Comparison of ENCODE assay signal across 8 mouse cellular contexts in genomic region chr12:15817365-15817764, GRCm38 (mm10). TPM values are rescaled to one million over a fixed set of nuclear protein-coding genes. Genes with fewer than 3 reads are reported as not detected.
DNase-seq lines count a peak whose midpoint lies in the region; ATAC-seq and TF ChIP-seq lines count a peak whose summit lies in the region.

No protein-coding gene starts in this region.

- WGBS in heart, embryonic 15.5 days = 29% methylated on average over 4 of the region's 4 CpGs

- H3K4me3 ChIP-seq in brown adipose tissue, adult 24 weeks (ENCODE audit: insufficient read depth, low read depth, low read length) = peak overlapping the region; percentile 92
- peak overlapping the region; percentile 82 for H3K4me3 ChIP-seq in heart, embryonic 15.5 days
- peak overlapping the region; percentile 81 for H3K4me3 ChIP-seq in myocyte

- no peaks in the 10 kb centered on the region for H3K36me3 ChIP-seq in heart, embryonic 15.5 days
- H3K36me3 ChIP-seq in myocyte (ENCODE audit: control insufficient read depth, insufficient read depth) = no peaks in the 10 kb centered on the region

- no peaks in the 10 kb centered on the region for H3K9me3 ChIP-seq in heart, embryonic 15.5 days (replicated peaks)

- peak overlapping the region; percentile 72 for H3K27ac ChIP-seq in brown adipose tissue, adult 24 weeks (replicated peaks; ENCODE audit: low read depth, low read length)
- H3K27ac ChIP-seq in heart, embryonic 15.5 days = peak overlapping the region; percentile 99

- no peak overlapping the region for H3ac ChIP-seq in myocyte (ENCODE audit: control insufficient read depth, insufficient read length)

- 0 out of 2 replicates have a peak, but pooled peaks cover 2% of the 10 kb centered on the region for H3K4me1 ChIP-seq in brown adipose tissue, adult 24 weeks (ENCODE audit: control insufficient read depth, insufficient read depth, insufficient read length, low read length)
- peaks cover 7% of the 10 kb centered on the region for H3K4me1 ChIP-seq in heart, embryonic 15.5 days (replicated peaks)

- ATAC-seq in heart, embryonic 15.5 days (replicated peaks; ENCODE audit: insufficient number of reproducible peaks, insufficient read depth, low FRiP score, low read depth) = no peak
- ATAC-seq in frontal cortex, adult (ENCODE audit: low TSS enrichment) = no peak

- H3K4me2 ChIP-seq in heart, embryonic 15.5 days = peak overlapping the region; percentile 86
- peak overlapping the region; percentile 89 for H3K4me2 ChIP-seq in myocyte (ENCODE audit: low read depth)

- H3K79me2 ChIP-seq in myocyte (ENCODE audit: control insufficient read depth, insufficient read depth) = peaks cover 4% of the 10 kb centered on the region

- DNase-seq in heart, adult 11 months = peak; percentile 96
- DNase-seq in heart, postnatal 36 days = no peak
- peak; percentile 78 for DNase-seq in kidney, postnatal 10 days
- DNase-seq in spleen, postnatal 10 days (ENCODE audit: low spot score in 2 of 2) = no peak

- H3K27me3 ChIP-seq in heart, embryonic 15.5 days = no peaks in the 10 kb centered on the region
- H3K27me3 ChIP-seq in myocyte (ENCODE audit: control insufficient read depth, insufficient read depth, insufficient read length) = no peaks in the 10 kb centered on the region

- H3K9ac ChIP-seq in heart, embryonic 15.5 days = peak overlapping the region; percentile 59

- no peak for TF ChIP-seq POLR2A in myocyte (IDR thresholded peaks at IDR 0.05; ENCODE audit: insufficient read length, low read depth)

- intact Hi-C loops in heart, postnatal 36 days (cut with DNase I) = loop anchor here (2.0 to 5.0 kb wide), 8 partner anchors 33 to 715 kb away; no protein-coding TSS in a partner anchor

TF ChIP-seq in myocyte, 11 proteins besides CTCF, POLR2A, EP300 and RAD21:
- TF ChIP-seq TCF12 (IDR thresholded peaks at IDR 0.05; ENCODE audit: insufficient read depth, poor library complexity, severe bottlenecking) (no peak), MAX (IDR thresholded peaks at IDR 0.05; ENCODE audit: low read depth) (no peak), REST (IDR thresholded peaks at IDR 0.05; ENCODE audit: insufficient read depth, insufficient read length) (no peak), USF1 (IDR thresholded peaks at IDR 0.05; ENCODE audit: low read depth) (no peak), CEBPB (IDR thresholded peaks at IDR 0.05; ENCODE audit: insufficient read depth, poor library complexity, severe bottlenecking) (no peak), POLR2AphosphoS2 (IDR thresholded peaks at IDR 0.05; ENCODE audit: insufficient read length, low read depth) (no peak)

RNA-seq across cellular contexts. Expression of gene Trib2, which starts 0.6 kb away (rescaled TPM):
- total RNA-seq in heart, postnatal 36 days (2021) = 10 to 100 TPM; 32.3 to 38.6 TPM
- 2.9 and 6.3 TPM in 2 replicates for polyA plus RNA-seq in brown adipose tissue, adult 24 weeks (2012; ENCODE audit: insufficient read depth, insufficient read length, missing spikeins)
- 44.9 and 48.3 TPM in 2 replicates for polyA plus RNA-seq in heart, embryonic 15.5 days (2015; fragmentation: Nextera tagmentation; extraction: Ambion mirVana)
- 0.96 TPM for polyA plus RNA-seq in myocyte (2012; fragmentation: generic; extraction: Trizol)

Comparison
In these comparisons a context has a peak if more than half of its experiments do, and no peak if none do; other contexts are left out.
1. DNase-seq: peak in heart, adult 11 months (single experiment) and kidney, postnatal 10 days (single experiment); none in heart, postnatal 36 days (0 of 2) and spleen, postnatal 10 days (0 of 2).
2. Peak in every context shown above with its lines, with median percentiles within 50 percentile points of each other: H3K4me3 ChIP-seq.